Mouse (Mus musculus) G1E (cell line): Measurements from ENCODE around the gene Smg9.

Source experiments
- CTCF ChIP-seq: IDR thresholded peaks from 2 replicates; pipeline ENCODE4 v1.5.1; 2012; ENCODE audit warnings: low read depth, low read length, inconsistent platforms, mixed read lengths
- GATA1 ChIP-seq: IDR thresholded peaks from 2 replicates; pipeline ENCODE4 v1.6.1; 2012; ENCODE audit warnings: borderline replicate concordance, low read length, inconsistent platforms, mixed read lengths
- POLR2AphosphoS5 ChIP-seq: IDR thresholded peaks from 2 replicates; pipeline ENCODE4 v1.6.1; 2012; ENCODE audit warnings: low read depth, low read length, inconsistent platforms; ENCODE audit not compliant: insufficient replicate concordance

DNA sequence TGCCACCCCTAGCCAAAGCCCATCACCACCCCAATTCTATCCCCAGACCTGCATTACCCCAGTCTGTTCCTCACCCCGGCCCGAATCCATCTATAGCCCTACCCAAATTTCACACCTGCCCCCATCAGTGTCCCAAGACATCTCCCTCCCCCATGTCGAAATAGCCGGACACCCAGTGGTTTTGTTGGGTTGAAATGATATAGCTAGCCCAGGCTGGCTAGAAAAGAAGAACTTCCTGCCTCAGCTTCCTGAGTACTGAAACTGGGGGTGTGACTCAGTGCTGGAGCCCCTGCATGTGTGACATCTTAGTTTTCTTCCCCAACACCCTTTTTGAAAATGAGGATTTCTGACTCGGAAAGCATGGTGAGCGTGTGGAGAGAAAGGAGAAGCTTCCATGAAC lies 67.4 kb downstream of the Smg9 start:
- TF ChIP-seq CTCF (no peak), GATA1 (no peak), POLR2AphosphoS5 (no peak)
